Mouse (Mus musculus) embryo, embryonic 10 days (tissue): ENCODE measurements around the gene Sdk1.

Source experiments
- DNase-seq: peaks from one replicate; pipeline ENCODE4 v3.0.0-alpha.2; 2015; ENCODE audit warnings: low spot score

Gene Sdk1

GRCm38 (mm10) chr5:141324910-141325309 lies 83.6 kb downstream of the Sdk1 start:
- no peak for DNase-seq

GRCm38 (mm10) chr5:141344376-141344775 lies 103.1 kb downstream of the Sdk1 start:
- DNase-seq = no peak

- no peak for DNase-seq
Observed at GRCm38 (mm10) chr5:141345476-141345875, 104.2 kb downstream of the Sdk1 start.

- DNase-seq = peak; percentile 16
Observed at GRCm38 (mm10) chr5:141362676-141363075, 121.4 kb downstream of the Sdk1 start.

GRCm38 (mm10) chr5:141363956-141364355 lies 122.7 kb downstream of the Sdk1 start:
- no peak for DNase-seq

GRCm38 (mm10) chr5:141368567-141368966 lies 127.3 kb downstream of the Sdk1 start:
- DNase-seq = no peak

- DNase-seq = no peak
Observed at GRCm38 (mm10) chr5:141374797-141375196, 133.5 kb downstream of the Sdk1 start.

GRCm38 (mm10) chr5:141379836-141380773 lies 138.8 kb downstream of the Sdk1 start:
- DNase-seq = peak; percentile 54

GRCm38 (mm10) chr5:141380774-141381156 lies 139.5 kb downstream of the Sdk1 start:
- no peak for DNase-seq

- DNase-seq = no peak
Observed at GRCm38 (mm10) chr5:141381581-141381980, 140.3 kb downstream of the Sdk1 start.

GRCm38 (mm10) chr5:141382246-141382835 lies 141.1 kb downstream of the Sdk1 start:
- DNase-seq = no peak

GRCm38 (mm10) chr5:141388451-141388850 lies 147.2 kb downstream of the Sdk1 start:
- DNase-seq = no peak

GRCm38 (mm10) chr5:141390541-141390940 lies 149.3 kb downstream of the Sdk1 start:
- peak; percentile 35 for DNase-seq

GRCm38 (mm10) chr5:141391153-141391552 lies 149.9 kb downstream of the Sdk1 start:
- DNase-seq = no peak

- DNase-seq = no peak
Observed at GRCm38 (mm10) chr5:141393846-141394245, 152.6 kb downstream of the Sdk1 start.

GRCm38 (mm10) chr5:141394586-141394985 lies 153.3 kb downstream of the Sdk1 start:
- DNase-seq = no peak

- DNase-seq = no peak
Observed at GRCm38 (mm10) chr5:141403741-141404140, 162.5 kb downstream of the Sdk1 start.

- DNase-seq = no peak
Observed at GRCm38 (mm10) chr5:141404651-141405050, 163.4 kb downstream of the Sdk1 start.

- no peak for DNase-seq
Observed at GRCm38 (mm10) chr5:141406926-141407325, 165.6 kb downstream of the Sdk1 start.

GRCm38 (mm10) chr5:141413013-141413412 lies 171.7 kb downstream of the Sdk1 start:
- no peak for DNase-seq

GRCm38 (mm10) chr5:141415644-141416243 lies 174.5 kb downstream of the Sdk1 start:
- DNase-seq = no peak

- no peak for DNase-seq
Observed at GRCm38 (mm10) chr5:141428132-141428531, 186.8 kb downstream of the Sdk1 start.

GRCm38 (mm10) chr5:141433286-141433685 lies 192.0 kb downstream of the Sdk1 start:
- DNase-seq = no peak
